Mouse (Mus musculus): ENCODE results near the gene Pirt.

The Pirt gene

GRCm38 (mm10) chr11:66946922-66947321 lies 35.1 kb downstream of the Pirt start:
- no peak for DNase-seq

GRCm38 (mm10) chr11:66956303-66956702 lies 44.5 kb downstream of the Pirt start, which contains the start of gene Tmem238l:
Tmem238l (plus strand) TSS chr11:66956638.
- no peak for DNase-seq

- DNase-seq = no peak
Measured at GRCm38 (mm10) chr11:66960797-66961196, 49.0 kb downstream of the Pirt start.

- no peak for DNase-seq
Measured at GRCm38 (mm10) chr11:66961447-66962176, 49.8 kb downstream of the Pirt start.

- no peak for DNase-seq
Measured at GRCm38 (mm10) chr11:66963462-66963861, 51.7 kb downstream of the Pirt start.

- DNase-seq = no peak
Measured at GRCm38 (mm10) chr11:66966500-66967116, 54.8 kb downstream of the Pirt start.

- no peak for DNase-seq
Measured at GRCm38 (mm10) chr11:66968575-66968974, 56.8 kb downstream of the Pirt start.

GRCm38 (mm10) chr11:66973507-66973906 lies 61.7 kb downstream of the Pirt start:
- no peak for DNase-seq

GRCm38 (mm10) chr11:66975606-66976330 lies 64.0 kb downstream of the Pirt start:
- no peak for DNase-seq
